Mouse (Mus musculus): ENCODE measurements around the gene Lmo7.

GRCm38 (mm10) chr14:101771336-101771735 is 41.6 kb downstream of the Lmo7 start:
- TF ChIP-seq CTCF (IDR thresholded peaks at IDR 0.05; ENCODE audit: insufficient read depth, low read length) (no peak), POLR2A (IDR thresholded peaks at IDR 0.05; ENCODE audit: borderline replicate concordance, extremely low read depth, low read depth, low read length) (no peak)
